Mouse (Mus musculus) kidney, adult 2 months (tissue): ENCODE data around the gene Cd300ld2.

ENCODE experiments used
- CTCF ChIP-seq: fragments of 200-500 bp; conservative IDR thresholded peaks from 2 replicates; pipeline ENCODE4 v1.5.1; 2011; ENCODE audit warnings: low read depth, mild to moderate bottlenecking, control low read depth, low read length, moderate library complexity, mixed read lengths; ENCODE audit not compliant: insufficient read depth, insufficient read length
- POLR2A ChIP-seq: fragments of 200-500 bp; IDR thresholded peaks from one replicate; pipeline ENCODE4 v1.6.1; 2011; ENCODE audit warnings: low read depth, low read length, control low read depth

GRCm38 (mm10) chr11:115004070-115004469 is 11.9 kb downstream of the Cd300ld2 start:
- TF ChIP-seq CTCF (no peak), POLR2A (no peak)
